Mouse (Mus musculus) lung, embryonic 15.5 days (tissue): ENCODE results near the gene Kdm2b. TPM values are rescaled to one million over a fixed set of nuclear protein-coding genes. Genes with fewer than 3 reads are reported as not detected.
A peak's percentile ranks its signal among the peaks of the same experiment; 100 is the strongest.

Experiments used
- ATAC-seq: fragments of 200-750 bp; cut with Nextera tagmentation; 2 replicates; pipeline ENCODE4 v1.8.0; 2017; ENCODE audit warnings: moderate number of reproducible peaks, borderline replicate concordance; ENCODE audit not compliant: low FRiP score, low TSS enrichment; ENCODE audit errors: extremely low read depth
- H3K27ac ChIP-seq: fragments of 300-500 bp; sonication (generic); 2 replicates; pipeline ENCODE4 v1.5.1; 2015; ENCODE audit warnings: moderate library complexity, mild to moderate bottlenecking, inconsistent platforms
- H3K27me3 ChIP-seq: fragments of 300-500 bp; sonication (generic); 2 replicates; pipeline ENCODE4 v1.6.1; 2015; ENCODE audit warnings: inconsistent platforms
- H3K36me3 ChIP-seq: fragments of 300-500 bp; sonication (generic); 2 replicates; pipeline ENCODE4 v1.6.1; 2015; ENCODE audit warnings: inconsistent platforms
- H3K4me1 ChIP-seq: fragments of 300-500 bp; sonication (generic); 2 replicates; pipeline ENCODE4 v1.6.1; 2015; ENCODE audit warnings: inconsistent platforms
- H3K4me2 ChIP-seq: fragments of 300-500 bp; sonication (generic); 2 replicates; pipeline ENCODE4 v1.6.1; 2015; ENCODE audit warnings: inconsistent platforms, mild to moderate bottlenecking, moderate library complexity
- H3K4me3 ChIP-seq: fragments of 300-500 bp; sonication (generic); 2 replicates; pipeline ENCODE4 v1.5.1; 2015; ENCODE audit warnings: mild to moderate bottlenecking, inconsistent platforms
- H3K9ac ChIP-seq: fragments of 300-500 bp; sonication (generic); 2 replicates; pipeline ENCODE4 v1.6.1; 2015; ENCODE audit warnings: inconsistent platforms
- H3K9me3 ChIP-seq: fragments of 300-500 bp; sonication (generic); 2 replicates; pipeline ENCODE4 v1.6.1; 2016; ENCODE audit warnings: inconsistent platforms
- WGBS: fragments of 180-500 bp; shearing (Covaris S2); methylation state at CpG from one replicate; pipeline ENCODE4 v1.1.7; 2015; 5-methylcytosine and 5-hydroxymethylcytosine counted together
- polyA plus RNA-seq: library from polyadenylated mRNA; unstranded; fragments of >200 nt; fragmentation: Nextera tagmentation; extraction: Ambion mirVana; gene quantifications from 2 replicates; pipeline ENCODE4 v1.2.1, GENCODE M21; 2015

The Kdm2b gene
- polyA plus RNA-seq, 1 experiment from 2014 or later = 38.1 TPM

DNA sequence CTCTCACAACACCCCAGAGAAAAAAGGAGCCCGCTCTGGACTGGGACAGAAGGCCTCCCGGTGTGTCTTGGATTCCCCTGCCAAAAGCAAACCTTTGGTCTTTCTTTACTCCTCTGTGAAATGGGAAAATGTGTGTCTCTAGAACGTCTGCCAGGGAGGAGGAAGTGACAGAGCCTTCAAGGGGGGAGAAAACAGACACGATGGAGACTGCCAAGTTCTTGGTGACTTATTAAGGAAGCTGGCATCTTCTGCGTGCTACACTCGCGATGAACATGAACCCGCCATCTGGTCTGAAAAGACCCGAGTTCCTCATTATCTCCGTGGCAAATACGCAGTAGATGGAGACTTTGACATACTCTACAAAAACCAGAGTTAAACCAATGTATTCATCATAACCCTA is 24.2 kb downstream of the Kdm2b start:
- no peaks in the 10 kb centered on the region for H3K9me3 ChIP-seq
- no peak overlapping the region for H3K9ac ChIP-seq
- H3K4me1 ChIP-seq = 0 out of 2 replicates have a peak, but pooled peaks cover 3% of the 10 kb centered on the region
- no peaks in the 10 kb centered on the region for H3K27me3 ChIP-seq
- no peak overlapping the region for H3K27ac ChIP-seq
- ATAC-seq = no peak
- H3K4me3 ChIP-seq = no peak overlapping the region
- 67% methylated on average over 11 of the region's 11 CpGs for WGBS
- no peak overlapping the region for H3K4me2 ChIP-seq
- H3K36me3 ChIP-seq = no peaks in the 10 kb centered on the region

DNA sequence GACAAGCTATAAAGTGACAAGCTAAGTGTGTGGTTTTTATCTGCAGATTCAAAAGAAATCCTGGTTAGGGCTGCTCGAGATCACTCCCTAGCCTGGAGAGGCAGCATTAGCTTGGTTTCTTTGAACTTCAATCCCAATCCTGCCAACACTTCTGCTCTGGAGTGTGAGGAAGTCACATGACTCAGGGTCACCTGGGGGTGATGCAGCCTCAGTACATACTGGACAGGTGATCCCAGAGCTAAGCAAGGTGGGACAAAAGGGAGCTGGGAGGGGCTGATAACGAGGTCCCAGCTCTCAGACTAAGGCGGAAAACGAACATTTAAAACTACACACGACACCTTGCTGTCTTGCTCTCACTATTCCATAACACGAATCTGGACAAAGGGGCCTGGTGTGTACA is 24.8 kb downstream of the Kdm2b start:
- ATAC-seq = no peak
- Histone ChIP-seq H3K4me2 (no peak overlapping the region), H3K9ac (no peak overlapping the region), H3K4me1 (0 out of 2 replicates have a peak, but pooled peaks cover 3% of the 10 kb centered on the region), H3K4me3 (no peak overlapping the region), H3K36me3 (no peaks in the 10 kb centered on the region), H3K27me3 (no peaks in the 10 kb centered on the region), H3K9me3 (no peaks in the 10 kb centered on the region), H3K27ac (no peak overlapping the region)
- WGBS = 58% methylated on average over 6 of the region's 6 CpGs

DNA sequence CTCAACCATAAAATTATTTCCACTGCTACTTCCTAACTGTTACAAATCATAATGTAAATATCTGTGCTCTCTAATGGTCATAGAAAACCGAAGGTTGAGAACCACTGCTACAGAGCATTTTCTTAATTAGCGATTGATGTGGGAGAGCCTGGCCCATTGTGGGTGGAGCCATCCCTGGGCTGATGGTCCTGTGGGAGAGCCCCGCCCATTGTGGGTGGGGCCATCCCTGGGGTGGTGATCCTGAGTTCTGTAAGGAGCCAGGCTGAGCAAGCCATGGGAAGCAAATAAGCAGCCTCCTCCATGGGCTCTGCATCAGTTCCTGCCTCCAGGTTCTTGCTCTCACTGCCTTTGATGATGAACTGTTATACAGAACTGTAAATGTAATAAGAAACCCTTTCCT is 27.7 kb downstream of the Kdm2b start:
- H3K27me3 ChIP-seq = no peaks in the 10 kb centered on the region
- no peaks in the 10 kb centered on the region for H3K36me3 ChIP-seq
- no peak overlapping the region for H3K27ac ChIP-seq
- H3K4me3 ChIP-seq = no peak overlapping the region
- H3K9me3 ChIP-seq = no peaks in the 10 kb centered on the region
- no peak overlapping the region for H3K4me2 ChIP-seq
- WGBS = 43% methylated on average over 3 of the region's 3 CpGs
- no peak overlapping the region for H3K9ac ChIP-seq
- 0 out of 2 replicates have a peak, but pooled peaks cover 3% of the 10 kb centered on the region for H3K4me1 ChIP-seq
- ATAC-seq = no peak

DNA sequence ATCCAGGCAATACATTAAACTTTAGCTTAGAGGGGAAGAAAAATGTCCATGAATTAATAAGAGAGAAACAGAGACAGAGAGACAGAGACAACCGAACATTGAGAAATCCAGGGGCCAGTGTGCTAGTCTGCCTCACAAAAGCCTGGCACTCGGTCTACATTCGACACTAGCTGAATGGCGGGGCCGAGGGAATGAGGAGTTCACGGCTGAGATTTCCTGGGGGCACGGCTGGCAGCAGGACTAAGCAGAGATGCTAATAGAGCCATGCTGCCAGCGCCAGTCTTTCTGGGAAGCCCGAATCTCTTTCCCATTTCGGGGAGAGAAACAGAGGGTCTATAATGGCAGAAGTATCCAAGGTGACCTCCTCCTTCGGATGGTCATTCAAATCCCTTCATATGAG is 30.2 kb downstream of the Kdm2b start:
- H3K9me3 ChIP-seq = no peaks in the 10 kb centered on the region
- no peak overlapping the region for H3K9ac ChIP-seq
- H3K4me1 ChIP-seq = 0 out of 2 replicates have a peak, but pooled peaks cover 3% of the 10 kb centered on the region
- no peak for ATAC-seq
- H3K27me3 ChIP-seq = peaks cover 3% of the 10 kb centered on the region
- H3K4me2 ChIP-seq = no peak overlapping the region
- H3K36me3 ChIP-seq = no peaks in the 10 kb centered on the region
- H3K4me3 ChIP-seq = no peak overlapping the region
- WGBS = 88% methylated on average over 11 of the region's 11 CpGs
- no peak overlapping the region for H3K27ac ChIP-seq

DNA sequence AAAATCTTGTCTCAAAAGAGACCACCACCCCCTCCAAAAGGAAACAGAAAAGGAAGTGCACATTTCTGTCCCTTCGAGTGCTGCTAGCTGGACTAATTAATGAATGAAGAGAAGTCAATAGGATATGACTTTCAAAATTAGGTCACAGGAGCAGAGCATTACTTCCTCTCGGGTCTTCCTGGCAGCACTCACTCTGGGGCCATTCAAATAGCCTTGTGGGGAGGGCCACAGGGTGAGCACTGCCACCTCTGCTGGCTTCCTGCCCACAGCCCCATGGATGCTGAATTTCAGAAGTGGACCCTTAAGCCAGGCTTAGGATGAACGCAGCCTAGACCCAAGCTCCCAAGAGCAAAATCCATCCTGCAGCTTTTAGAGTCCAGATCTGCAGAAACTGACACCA is 33.6 kb downstream of the Kdm2b start:
- Histone ChIP-seq H3K9me3 (no peaks in the 10 kb centered on the region), H3K9ac (no peak overlapping the region), H3K36me3 (no peaks in the 10 kb centered on the region), H3K27ac (no peak overlapping the region), H3K4me1 (peaks cover 19% of the 10 kb centered on the region), H3K4me2 (no peak overlapping the region), H3K4me3 (no peak overlapping the region), H3K27me3 (peaks cover 36% of the 10 kb centered on the region)
- no peak for ATAC-seq
- 53% methylated on average over 3 of the region's 3 CpGs for WGBS

DNA sequence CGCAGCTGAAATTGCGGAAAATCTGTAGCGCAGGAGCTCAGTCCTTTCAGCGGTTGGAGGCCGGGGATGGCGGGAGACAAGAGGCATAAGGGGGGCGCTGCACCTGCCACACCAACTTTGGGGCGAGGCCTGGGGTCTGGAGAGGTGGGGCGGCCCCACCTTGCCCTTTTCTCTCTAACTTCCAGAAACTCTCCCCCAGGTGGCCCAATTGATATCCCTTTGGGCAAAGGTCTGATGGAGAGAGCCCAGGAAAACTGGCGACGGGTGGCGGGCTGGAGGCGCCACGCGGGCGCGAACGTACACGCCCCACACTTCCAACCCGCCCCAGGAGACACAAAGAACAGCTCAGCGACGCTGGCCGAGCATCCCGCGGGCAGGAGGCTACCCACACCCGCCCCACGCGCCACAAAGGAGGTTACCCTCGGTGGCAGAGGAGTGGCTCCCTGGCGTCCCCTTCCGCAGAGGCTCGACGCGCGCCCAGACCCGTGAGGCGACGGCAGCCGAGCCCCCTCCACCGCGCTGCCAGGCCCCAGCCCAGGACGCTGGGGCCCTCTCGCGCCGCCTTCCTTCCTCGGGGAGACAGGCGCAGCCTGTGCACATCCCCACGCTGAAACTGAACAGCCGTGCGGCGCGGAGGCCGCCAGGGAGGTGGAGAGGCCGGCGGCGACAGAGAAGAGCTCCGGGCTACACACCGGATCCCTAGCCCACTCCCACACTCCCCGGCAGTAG is 37.5 kb downstream of the Kdm2b start:
- H3K9ac ChIP-seq = peak overlapping the region; percentile 24
- peaks cover 47% of the 10 kb centered on the region for H3K27me3 ChIP-seq
- no peaks in the 10 kb centered on the region for H3K9me3 ChIP-seq
- H3K27ac ChIP-seq = 0 out of 2 replicates have a peak overlapping the region, but pooled peaks have one; percentile 8
- no peaks in the 10 kb centered on the region for H3K36me3 ChIP-seq
- WGBS = 3% methylated on average over 36 of the region's 59 CpGs
- peak overlapping the region; percentile 88 for H3K4me2 ChIP-seq
- H3K4me3 ChIP-seq = peak overlapping the region; percentile 41
- H3K4me1 ChIP-seq = peaks cover 29% of the 10 kb centered on the region
- 0 out of 2 replicates have a peak, but pooled peaks have one; percentile 15 for ATAC-seq

DNA sequence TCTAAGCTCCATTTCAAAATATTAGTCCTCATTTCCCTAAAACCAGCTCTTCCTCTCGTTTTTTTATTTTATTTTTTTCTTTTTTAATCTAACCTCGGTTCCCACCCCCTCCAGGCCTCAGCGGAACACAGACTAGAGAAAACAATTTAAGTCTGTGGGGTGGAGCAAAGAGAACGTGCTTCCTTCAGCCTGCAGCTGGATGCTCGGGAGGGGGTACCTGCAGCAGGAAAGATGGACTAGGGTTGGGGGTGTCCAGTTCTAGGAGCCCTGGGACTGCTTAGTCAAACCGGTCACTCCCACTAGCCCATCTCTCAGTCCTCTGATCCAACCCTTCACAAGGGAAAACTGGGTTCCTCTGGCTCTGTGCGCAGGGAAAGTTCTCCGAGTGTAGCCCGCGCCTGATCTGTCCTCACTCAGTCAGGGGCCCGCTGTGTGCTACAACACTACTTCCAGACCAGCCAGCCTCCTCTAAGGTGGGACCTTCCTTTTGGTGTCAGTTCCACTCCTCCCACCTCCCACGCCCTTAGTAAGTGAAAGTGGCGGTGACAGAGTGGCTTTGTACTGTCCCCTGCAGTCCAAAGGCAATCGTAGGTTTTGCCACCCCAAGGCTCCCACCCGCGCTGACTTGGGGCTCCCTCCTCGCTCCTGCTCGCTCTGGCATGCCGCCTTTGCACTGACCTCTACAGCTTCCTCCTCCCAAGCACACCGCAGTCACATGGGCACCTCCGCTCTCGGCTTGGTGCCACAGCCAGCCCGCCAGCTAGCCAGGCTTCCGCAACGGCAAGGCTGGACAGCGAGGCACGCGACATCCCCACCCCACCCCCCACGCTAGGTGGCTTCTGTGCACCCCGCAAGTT is 38.3 kb downstream of the Kdm2b start:
- Histone ChIP-seq H3K9me3 (no peaks in the 10 kb centered on the region), H3K9ac (peak overlapping the region; percentile 24; the same call in 1 of the 2 replicates), H3K27ac (0 out of 2 replicates have a peak overlapping the region, but pooled peaks have one; percentile 8), H3K27me3 (peaks cover 47% of the 10 kb centered on the region), H3K36me3 (no peaks in the 10 kb centered on the region), H3K4me1 (peaks cover 29% of the 10 kb centered on the region), H3K4me3 (peak overlapping the region; percentile 41), H3K4me2 (peak overlapping the region; percentile 88)
- peak; percentile 35 for ATAC-seq
- WGBS = 5% methylated on average over 30 of the region's 30 CpGs

DNA sequence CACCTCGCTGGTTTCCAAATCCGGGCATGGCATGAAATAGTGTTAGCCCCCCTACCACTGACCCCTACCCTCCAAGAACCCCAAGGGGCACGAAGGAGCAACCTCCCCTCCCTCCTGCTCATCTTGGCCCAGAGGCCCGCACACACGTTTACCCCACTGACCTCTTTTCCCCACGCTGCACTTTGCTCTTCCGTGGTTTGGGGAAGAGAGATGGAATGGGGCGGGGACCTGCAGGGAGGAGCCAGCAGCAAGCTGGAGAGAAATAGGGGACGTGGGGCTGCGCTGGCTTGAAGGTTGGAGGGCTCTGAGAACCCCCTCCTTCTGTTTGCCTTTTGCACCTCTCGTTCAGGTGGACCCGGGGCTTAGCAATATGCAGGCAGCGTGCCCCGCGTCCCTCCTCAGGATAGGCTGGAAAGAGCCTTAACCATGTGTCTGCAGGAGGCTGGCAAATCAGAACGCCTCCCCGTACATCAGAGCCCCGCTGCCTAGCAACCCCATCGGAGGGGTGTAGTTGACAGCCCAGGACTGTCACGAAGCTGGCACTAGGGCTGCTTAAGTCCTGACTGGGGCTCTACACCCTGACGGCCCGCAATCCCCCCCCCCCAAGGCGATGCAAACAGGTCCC is 39.2 kb downstream of the Kdm2b start:
- H3K9me3 ChIP-seq = no peaks in the 10 kb centered on the region
- peak overlapping the region; percentile 41 for H3K4me3 ChIP-seq
- WGBS = 18% methylated on average over 23 of the region's 23 CpGs
- H3K4me2 ChIP-seq = peak overlapping the region; percentile 88
- H3K27ac ChIP-seq = no peak overlapping the region
- ATAC-seq = peak; percentile 40; the same call in 1 of the 2 replicates
- peaks cover 26% of the 10 kb centered on the region for H3K4me1 ChIP-seq
- H3K9ac ChIP-seq = no peak overlapping the region
- peaks cover 47% of the 10 kb centered on the region for H3K27me3 ChIP-seq
- H3K36me3 ChIP-seq = no peaks in the 10 kb centered on the region

DNA sequence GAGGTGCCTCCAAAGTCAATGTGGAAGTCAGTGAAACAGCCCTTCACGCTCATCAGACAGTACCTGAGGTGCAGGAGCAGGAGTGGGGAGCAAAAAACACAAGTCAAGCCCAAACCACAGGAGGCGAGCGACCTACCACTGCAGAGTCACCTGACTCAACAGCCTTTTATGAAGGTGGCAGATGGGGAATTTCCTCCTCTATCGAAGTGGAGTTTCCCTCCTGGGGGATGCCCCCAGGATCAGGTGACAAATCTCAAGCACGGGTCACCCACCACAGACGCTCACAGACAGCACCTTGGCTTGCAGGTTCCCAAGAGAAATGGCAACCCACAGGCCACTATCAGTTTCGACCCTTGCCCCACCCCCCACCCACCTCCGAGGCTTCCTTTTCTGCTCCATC is 40.5 kb downstream of the Kdm2b start:
- H3K36me3 ChIP-seq = no peaks in the 10 kb centered on the region
- H3K9me3 ChIP-seq = no peaks in the 10 kb centered on the region
- H3K27ac ChIP-seq = no peak overlapping the region
- H3K9ac ChIP-seq = no peak overlapping the region
- 81% methylated on average over 8 of the region's 8 CpGs for WGBS
- peaks cover 26% of the 10 kb centered on the region for H3K4me1 ChIP-seq
- peaks cover 41% of the 10 kb centered on the region for H3K27me3 ChIP-seq
- H3K4me2 ChIP-seq = no peak overlapping the region
- H3K4me3 ChIP-seq = no peak overlapping the region
- no peak for ATAC-seq

DNA sequence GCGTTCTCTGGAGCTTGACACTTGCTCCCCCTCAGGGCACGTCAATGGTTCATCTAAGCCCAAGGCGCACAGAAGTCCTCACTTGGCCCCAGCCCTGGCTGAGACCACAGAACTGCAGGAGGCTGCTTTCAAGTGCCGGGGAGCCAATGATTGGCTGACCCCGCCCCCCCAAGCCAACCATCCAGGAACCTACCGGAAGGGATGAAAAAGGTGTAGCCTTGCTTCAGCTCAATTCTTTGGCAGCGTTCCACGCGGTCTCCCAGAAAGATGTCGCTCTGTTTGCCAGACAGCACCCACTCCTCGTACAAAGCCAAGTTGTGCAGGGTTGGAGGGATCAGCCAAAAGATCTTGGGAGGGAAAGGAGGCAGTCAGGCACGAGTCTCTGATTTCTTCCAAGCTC is 42.1 kb downstream of the Kdm2b start:
- Histone ChIP-seq H3K4me1 (peaks cover 24% of the 10 kb centered on the region), H3K27ac (no peak overlapping the region), H3K27me3 (peaks cover 25% of the 10 kb centered on the region), H3K9me3 (no peaks in the 10 kb centered on the region), H3K4me2 (no peak overlapping the region), H3K9ac (no peak overlapping the region), H3K36me3 (no peaks in the 10 kb centered on the region), H3K4me3 (no peak overlapping the region)
- no peak for ATAC-seq
- 66% methylated on average over 12 of the region's 12 CpGs for WGBS

DNA sequence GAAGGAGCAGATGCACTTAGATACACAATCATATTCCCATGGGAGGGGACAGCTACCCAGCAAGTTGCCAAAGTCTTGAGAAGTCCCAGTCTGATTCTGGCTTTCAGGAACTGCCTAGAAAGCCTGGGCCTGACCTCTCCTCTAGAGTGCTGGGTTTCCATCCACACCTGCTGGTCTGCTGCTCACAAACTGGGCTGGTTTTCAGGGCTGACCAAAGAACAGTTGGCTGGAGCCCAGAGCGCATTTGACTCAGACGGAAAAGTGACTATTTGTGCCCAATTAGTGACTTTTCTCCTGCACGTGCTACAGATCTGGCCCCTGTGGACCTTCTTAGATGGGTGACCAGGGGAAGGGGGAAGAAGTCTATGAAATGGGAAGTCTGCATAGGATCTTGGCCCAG is 50.9 kb downstream of the Kdm2b start:
- no peak overlapping the region for H3K4me2 ChIP-seq
- no peak overlapping the region for H3K9ac ChIP-seq
- no peak overlapping the region for H3K4me3 ChIP-seq

More for the DNA sequence above, 50.9 kb downstream of the Kdm2b start:
- H3K36me3 ChIP-seq = 0 out of 2 replicates have a peak, but pooled peaks cover 3% of the 10 kb centered on the region
- H3K4me1 ChIP-seq = peaks cover 13% of the 10 kb centered on the region; the same call in 1 of the 2 replicates
- ATAC-seq = no peak
- H3K27ac ChIP-seq = no peak overlapping the region
- H3K9me3 ChIP-seq = no peaks in the 10 kb centered on the region
- 70% methylated on average over 3 of the region's 3 CpGs for WGBS
- no peaks in the 10 kb centered on the region for H3K27me3 ChIP-seq
